Mouse (Mus musculus) liver, embryonic 14.5 days (tissue): ENCODE results near the gene Dhrs11. TPM values are rescaled to one million over a fixed set of nuclear protein-coding genes. Genes with fewer than 3 reads are reported as not detected.
A peak's percentile ranks its signal among the peaks of the same experiment; 100 is the strongest.
"Not testable (repeated sequence)": the region's sequence is repeated elsewhere in the genome, so short reads cannot be mapped to it uniquely, and the experiment has no call there.

Experiments used
- ATAC-seq: fragments of 200-750 bp; cut with Nextera tagmentation; 2 replicates; pipeline ENCODE4 v1.8.0; 2017; ENCODE audit warnings: moderate number of reproducible peaks, mild to moderate bottlenecking, moderate library complexity; ENCODE audit not compliant: insufficient read depth
- DNase-seq, 3 experiments: peaks; one replicate each; pipeline ENCODE4 v3.0.0-alpha.2; 2012 to 2013; ENCODE audit warnings: low read depth in 3 of 3, low spot score in 3 of 3
- H3K27ac ChIP-seq: fragments of 300-500 bp; sonication (generic); 2 replicates; pipeline ENCODE4 v1.5.1; 2014; ENCODE audit warnings: moderate library complexity, mild to moderate bottlenecking, control low read depth, inconsistent platforms
- H3K27me3 ChIP-seq: fragments of 300-500 bp; sonication (generic); 2 replicates; pipeline ENCODE4 v1.6.1; 2014; ENCODE audit warnings: mild to moderate bottlenecking, low read length, moderate library complexity; ENCODE audit not compliant: control insufficient read depth, insufficient read depth
- H3K36me3 ChIP-seq: fragments of 300-500 bp; sonication (generic); replicated peaks from 2 replicates; pipeline ENCODE4 v1.6.1; 2014; ENCODE audit warnings: low read depth; ENCODE audit not compliant: control insufficient read depth, insufficient read depth
- H3K4me1 ChIP-seq, 2 experiments: fragments of 200-500 bp in 1 of 2; fragments of 300-500 bp in 1 of 2; sonication (generic) in 1 of 2; replicated peaks; 2 replicates each; pipeline ENCODE4 v1.6.1; 2012 to 2014; ENCODE audit warnings: antibody characterized with exemption in 1 of 2, inconsistent platforms in 1 of 2, low read length in 1 of 2; ENCODE audit not compliant: control insufficient read depth in 2 of 2, insufficient read depth in 2 of 2
- H3K4me2 ChIP-seq: fragments of 300-500 bp; sonication (generic); 2 replicates; pipeline ENCODE4 v1.6.1; 2014; ENCODE audit warnings: low read depth, mild to moderate bottlenecking, control low read depth, moderate library complexity
- H3K4me3 ChIP-seq, 2 experiments: fragments of 200-500 bp in 1 of 2; fragments of 300-500 bp in 1 of 2; sonication (generic) in 1 of 2; 2 replicates each; pipeline ENCODE4 v1.5.1; 2012 to 2014; ENCODE audit warnings: low read depth in 2 of 2, low read length in 2 of 2, mild to moderate bottlenecking in 2 of 2, control low read depth in 1 of 2, inconsistent platforms in 1 of 2, moderate library complexity in 1 of 2; ENCODE audit not compliant: insufficient read depth in 1 of 2
- H3K9ac ChIP-seq: fragments of 300-500 bp; sonication (generic); replicated peaks from 2 replicates; pipeline ENCODE4 v1.6.1; 2014; ENCODE audit warnings: mild to moderate bottlenecking, control low read depth, moderate library complexity
- H3K9me3 ChIP-seq: fragments of 300-500 bp; sonication (generic); 2 replicates; pipeline ENCODE4 v1.6.1; 2016; ENCODE audit warnings: low read length, mixed read lengths; ENCODE audit not compliant: control insufficient read depth
- CTCF ChIP-seq: IDR thresholded peaks from 2 replicates; pipeline ENCODE4 v1.5.1; 2016; ENCODE audit warnings: antibody characterized with exemption, low read depth, control low read depth
- EP300 ChIP-seq: IDR thresholded peaks from 2 replicates; pipeline ENCODE4 v1.6.1; 2016; ENCODE audit warnings: antibody characterized with exemption, low read depth
- WGBS: fragments of 180-500 bp; shearing (Covaris S2); extraction: QIAGEN DNeasy Blood & Tissue Kit; methylation state at CpG from one replicate; pipeline ENCODE4 v1.1.7; 2014; ENCODE audit not compliant: insufficient replicate concordance; 5-methylcytosine and 5-hydroxymethylcytosine counted together
- polyA plus RNA-seq, 2 experiments: library from polyadenylated mRNA; depleted of rRNA in 1 of 2; stranded (reverse) in 1 of 2; unstranded in 1 of 2; fragments of >200 nt; fragmentation: Nextera tagmentation in 1 of 2; extraction: Ambion mirVana in 1 of 2; gene quantifications; 2 replicates each; pipeline versions ENCODE4 v1.2.1 to v1.2.3; 2012 to 2014

The Dhrs11 gene
- polyA plus RNA-seq, 2 experiments: 201 to 211 TPM

GRCm38 (mm10) chr11:84865268-84865667 lies 36.5 kb upstream of the Dhrs11 start:
- Histone ChIP-seq H3K4me3 (no peak overlapping the region), H3K9me3 (no peaks in the 10 kb centered on the region), H3K36me3 (peaks cover 47% of the 10 kb centered on the region), H3K9ac (no peak overlapping the region), H3K27ac (no peak overlapping the region), H3K4me1 (peaks cover 16 to 19% of the 10 kb centered on the region in 2 experiments), H3K4me2 (peak overlapping the region; percentile 43), H3K27me3 (no peaks in the 10 kb centered on the region)
- TF ChIP-seq CTCF (no peak), EP300 (no peak)
- ATAC-seq (no peak), DNase-seq (no peak)
- WGBS: 62% methylated on average over 2 of the region's 2 CpGs

DNA sequence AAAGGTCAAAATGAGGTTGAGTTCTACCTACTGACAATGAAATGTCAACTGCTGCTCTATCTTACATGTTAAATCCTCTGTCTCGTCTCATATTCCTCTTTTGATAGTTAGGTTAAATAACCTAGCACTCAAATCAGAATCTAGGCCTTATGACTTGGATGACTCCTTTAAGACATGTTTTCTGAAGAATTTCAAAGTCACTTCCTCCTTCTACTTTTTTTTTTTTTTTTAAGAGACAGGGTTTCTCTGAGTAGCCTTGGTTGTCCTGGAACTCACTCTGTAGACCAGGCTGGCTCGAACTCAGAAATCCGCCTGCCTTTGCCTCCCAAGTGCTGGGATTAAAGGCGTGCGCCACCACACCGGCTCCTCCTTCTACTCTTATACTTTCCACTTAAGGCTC lies 26.5 kb upstream of the Dhrs11 start:
- DNase-seq (no peak), ATAC-seq (no peak)
- H3K9ac ChIP-seq: no peak overlapping the region
- H3K4me1 ChIP-seq: no peaks in the 10 kb centered on the region
- no peak overlapping the region for H3K4me2 ChIP-seq
- 90% methylated on average over 6 of the region's 6 CpGs for WGBS
- H3K36me3 ChIP-seq: peaks cover 85% of the 10 kb centered on the region
- no peak overlapping the region for H3K4me3 ChIP-seq
- no peak overlapping the region for H3K27ac ChIP-seq
- TF ChIP-seq CTCF (no peak), EP300 (no peak)
- H3K9me3 ChIP-seq: no peaks in the 10 kb centered on the region
- H3K27me3 ChIP-seq: no peaks in the 10 kb centered on the region

DNA sequence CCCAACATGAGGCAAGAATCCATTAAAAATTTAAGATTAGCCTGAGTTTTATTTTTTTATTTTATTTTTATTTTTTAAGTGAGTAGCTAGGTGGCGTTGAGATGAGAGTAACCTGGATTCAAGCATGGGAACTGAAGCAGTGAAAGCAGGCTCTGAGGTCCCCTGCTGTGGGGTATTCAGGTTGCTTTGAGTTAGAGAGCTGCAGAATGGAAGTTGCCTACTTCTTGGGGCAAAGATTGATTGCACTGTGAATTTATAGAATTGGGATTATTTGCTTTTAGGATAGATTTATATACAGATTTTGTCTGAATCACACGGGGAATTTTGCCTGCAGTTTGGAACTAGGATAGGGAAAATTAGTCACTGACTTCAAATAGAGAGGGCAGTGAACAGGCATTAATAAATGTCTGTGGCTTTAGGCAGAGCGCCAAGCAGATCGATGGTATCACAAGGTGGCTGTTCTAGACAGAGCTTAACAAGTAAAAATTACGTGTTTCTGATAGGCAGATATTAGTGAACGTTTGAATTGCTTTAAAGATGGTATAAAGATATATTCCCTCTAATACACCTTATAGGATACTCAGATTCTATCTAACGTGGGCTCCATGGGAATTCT lies 18.8 kb upstream of the Dhrs11 start:
- DNase-seq (no peak), ATAC-seq (no peak)
- H3K4me3 ChIP-seq: no peak overlapping the region
- WGBS: 81% methylated on average over 7 of the region's 7 CpGs
- TF ChIP-seq EP300: no peak
- TF ChIP-seq CTCF: no peak
- H3K4me2 ChIP-seq: no peak overlapping the region
- H3K4me1 ChIP-seq: no peaks in the 10 kb centered on the region
- H3K27me3 ChIP-seq: no peaks in the 10 kb centered on the region
- peaks cover 80% of the 10 kb centered on the region for H3K36me3 ChIP-seq
- H3K9me3 ChIP-seq: no peaks in the 10 kb centered on the region
- no peak overlapping the region for H3K27ac ChIP-seq
- no peak overlapping the region for H3K9ac ChIP-seq

- DNase-seq (no peak), ATAC-seq (no peak)
- H3K4me3 ChIP-seq: no peak overlapping the region
- TF ChIP-seq EP300 (no peak), CTCF (no peak)
- H3K27ac ChIP-seq: no peak overlapping the region
- no peaks in the 10 kb centered on the region for H3K4me1 ChIP-seq
- H3K9ac ChIP-seq: no peak overlapping the region
- H3K9me3 ChIP-seq: no peaks in the 10 kb centered on the region
- H3K36me3 ChIP-seq: peaks cover 79% of the 10 kb centered on the region
- no peaks in the 10 kb centered on the region for H3K27me3 ChIP-seq
- H3K4me2 ChIP-seq: no peak overlapping the region
- WGBS: 92% methylated on average over 15 of the region's 15 CpGs
These were observed 18.1 kb upstream of the Dhrs11 start for GRCm38 (mm10) chr11:84846741-84847474.

GRCm38 (mm10) chr11:84839330-84839729 lies 10.5 kb upstream of the Dhrs11 start:
- DNase-seq (no peak), ATAC-seq (no peak)
- 82% methylated on average over 2 of the region's 2 CpGs for WGBS
- Histone ChIP-seq H3K36me3 (peaks cover 93% of the 10 kb centered on the region), H3K4me2 (no peak overlapping the region), H3K27ac (no peak overlapping the region), H3K9ac (no peak overlapping the region), H3K27me3 (no peaks in the 10 kb centered on the region), H3K9me3 (no peaks in the 10 kb centered on the region), H3K4me1 (no peaks in the 10 kb centered on the region), H3K4me3 (no peak overlapping the region)
- no peak for TF ChIP-seq EP300
- TF ChIP-seq CTCF: peak; percentile 52

- H3K4me2 ChIP-seq: peak overlapping the region; percentile 97
- peaks cover 19 to 28% of the 10 kb centered on the region in 2 experiments for H3K4me1 ChIP-seq
- H3K4me3 ChIP-seq: peak overlapping the region; percentile 93 to 96
- H3K27ac ChIP-seq: peak overlapping the region; percentile 80
- not testable (repeated sequence) for H3K9me3 ChIP-seq, H3K27me3 ChIP-seq, DNase-seq
- peak; percentile 7 for ATAC-seq
- H3K36me3 ChIP-seq: peaks cover 79% of the 10 kb centered on the region
- peak overlapping the region; percentile 71 for H3K9ac ChIP-seq
- 38% methylated on average over 11 of the region's 11 CpGs for whole genome bisulfite sequencing
These were observed 701 bp upstream of the Dhrs11 start for GRCm38 (mm10) chr11:84829495-84829894.
